Mouse (Mus musculus): Measurements from ENCODE around the gene Dscam.
"Not testable (repeated sequence)": the region's sequence is repeated elsewhere in the genome, so short reads cannot be mapped to it uniquely, and the experiment has no call there.

Gene Dscam

DNA sequence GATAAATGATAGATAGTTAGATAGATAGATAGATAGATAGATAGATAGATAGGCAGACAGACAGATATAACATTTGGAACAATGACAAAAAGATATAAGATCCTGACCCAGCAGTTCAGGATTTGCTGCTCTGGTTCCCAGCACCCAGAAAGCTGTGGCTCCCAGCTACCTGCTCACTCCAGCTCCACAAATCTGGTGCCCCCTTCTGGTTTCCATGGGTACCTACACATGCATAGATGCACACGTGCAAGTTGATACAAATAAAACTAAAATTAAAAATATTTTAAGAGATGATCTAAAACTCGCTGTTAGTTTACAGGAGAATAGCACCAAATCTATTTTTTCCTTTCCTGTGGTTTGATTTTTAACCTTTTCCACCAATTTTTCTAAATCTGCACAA lies 238.8 kb downstream of the Dscam start:
- no peak for DNase-seq

- DNase-seq, result no peak
Observed at GRCm38 (mm10) chr16:96928011-96928410, 242.5 kb downstream of the Dscam start.

DNA sequence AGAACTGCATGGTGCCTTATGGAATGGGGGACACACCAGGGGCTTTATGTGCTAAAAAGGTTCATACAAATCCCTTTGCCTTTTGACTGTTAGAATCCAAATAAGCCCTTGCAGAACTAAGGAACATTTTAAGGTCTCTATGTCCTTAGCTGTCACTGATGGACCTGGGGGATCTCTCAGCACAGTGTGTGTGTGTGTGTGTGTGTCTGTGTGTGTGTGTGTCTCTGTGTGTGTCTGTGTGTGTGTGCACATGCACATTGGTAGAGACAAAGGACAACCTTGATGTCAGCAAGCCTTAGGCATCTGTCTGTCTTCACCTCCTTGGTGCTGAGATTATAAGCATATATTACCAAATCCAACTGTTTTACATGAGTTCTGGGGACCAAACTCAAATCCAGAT lies 243.1 kb downstream of the Dscam start:
- DNase-seq, result no peak

GRCm38 (mm10) chr16:96926977-96927376 lies 243.6 kb downstream of the Dscam start:
- no peak for DNase-seq

DNA sequence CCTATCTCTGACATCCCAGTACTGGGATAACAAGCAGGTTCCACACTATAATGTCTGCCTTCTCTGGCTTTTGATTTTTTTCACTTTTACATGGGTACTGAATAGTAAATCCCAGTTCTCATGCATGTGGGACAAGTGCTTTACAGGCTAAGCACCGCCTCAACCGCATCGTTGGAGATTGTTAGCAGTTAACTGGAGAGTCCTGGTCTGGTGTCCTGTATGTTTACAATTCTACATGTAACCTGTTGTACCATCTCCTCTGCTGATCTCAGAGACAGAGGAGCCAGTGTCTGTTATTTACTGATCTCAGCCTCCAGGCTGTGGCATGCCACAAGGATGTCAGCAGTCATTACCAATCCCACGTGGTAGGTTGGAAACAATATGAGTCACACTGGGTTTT lies 246.6 kb downstream of the Dscam start:
- DNase-seq, result no peak

GRCm38 (mm10) chr16:96914495-96914894 lies 256.1 kb downstream of the Dscam start:
- DNase-seq, result no peak

GRCm38 (mm10) chr16:96912836-96913235 lies 257.7 kb downstream of the Dscam start:
- no peak for DNase-seq

GRCm38 (mm10) chr16:96912103-96912502 lies 258.4 kb downstream of the Dscam start:
- no peak for DNase-seq

- no peak for DNase-seq
Observed at GRCm38 (mm10) chr16:96910405-96911164, 260.0 kb downstream of the Dscam start.

DNA sequence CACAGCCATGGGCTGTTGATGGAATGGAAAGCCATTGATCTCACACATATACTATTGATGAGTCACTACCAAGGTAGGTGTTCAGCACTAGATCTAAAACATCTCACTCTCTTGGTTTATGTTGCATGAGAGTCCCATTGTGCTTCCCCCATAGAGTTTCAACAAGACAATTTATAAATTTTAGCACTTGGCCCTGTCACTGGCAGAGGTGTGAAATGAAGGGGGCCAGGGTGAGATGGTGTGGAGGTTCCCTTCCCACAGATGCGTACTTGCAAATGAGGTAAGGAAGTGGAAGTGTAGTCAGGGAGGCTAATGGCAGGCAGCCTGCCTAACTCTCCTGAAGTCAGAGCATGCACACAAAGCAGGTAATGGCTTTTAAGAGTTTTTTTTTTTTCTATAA lies 262.7 kb downstream of the Dscam start:
- DNase-seq, result no peak

DNA sequence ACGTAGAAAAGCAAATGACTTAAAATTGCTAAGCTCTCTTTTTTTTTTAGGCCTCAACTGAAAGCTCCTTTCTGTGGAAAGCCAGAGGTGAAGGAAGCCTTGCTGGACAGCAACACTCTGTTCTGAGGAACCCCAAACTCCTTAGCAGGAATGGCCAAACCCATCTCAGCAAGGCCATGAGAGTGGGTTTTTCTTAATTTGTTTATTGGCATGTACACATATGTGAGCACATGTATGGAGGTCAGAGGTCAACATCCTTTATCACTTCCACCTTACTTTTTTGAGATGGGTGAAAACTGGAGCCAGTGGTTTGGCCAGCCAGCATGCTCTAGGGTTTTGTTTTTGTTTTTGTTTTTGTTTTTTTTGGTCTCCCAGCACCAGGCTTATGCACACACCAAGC lies 263.5 kb downstream of the Dscam start:
- DNase-seq, result no peak

DNA sequence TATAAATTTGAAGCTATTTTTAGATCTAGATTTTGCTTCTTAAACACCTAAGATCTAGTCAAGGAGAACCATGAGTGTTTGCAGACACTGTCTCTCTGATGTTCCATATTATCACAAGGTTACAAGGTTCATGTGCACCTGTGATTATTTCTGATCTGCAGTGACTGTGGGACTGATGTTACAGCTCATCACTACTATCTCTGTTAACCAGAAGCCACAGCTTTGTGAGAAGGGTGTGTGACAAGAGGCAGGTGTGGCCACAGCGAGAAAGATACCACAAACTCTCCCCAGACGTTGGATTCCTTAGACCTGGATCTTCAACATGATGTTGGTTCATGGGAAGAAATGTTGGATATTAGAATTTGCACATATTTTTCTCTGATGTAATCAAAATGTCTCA lies 263.9 kb downstream of the Dscam start:
- no peak for DNase-seq

GRCm38 (mm10) chr16:96904761-96905160 lies 265.8 kb downstream of the Dscam start:
- DNase-seq, result no peak

DNA sequence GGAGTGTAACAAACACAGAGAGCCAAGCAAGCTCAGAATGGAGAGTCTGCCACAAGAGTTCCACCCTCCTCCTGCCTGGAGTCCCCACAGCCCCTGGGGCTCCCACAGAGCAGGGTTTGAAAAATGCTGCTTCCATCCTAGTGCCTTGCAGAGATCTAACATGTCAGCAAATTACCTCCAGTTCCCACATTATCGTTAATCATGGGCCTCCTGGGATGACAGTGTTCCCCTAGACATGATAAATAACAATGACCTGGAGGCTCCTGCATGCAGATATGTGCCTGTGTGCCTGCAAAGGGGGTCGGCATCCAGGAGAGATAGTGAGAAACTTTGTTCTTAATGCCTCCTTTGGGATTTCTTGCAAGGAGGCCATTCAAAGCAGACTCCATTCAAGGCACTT lies 266.2 kb downstream of the Dscam start:
- DNase-seq, result no peak

DNA sequence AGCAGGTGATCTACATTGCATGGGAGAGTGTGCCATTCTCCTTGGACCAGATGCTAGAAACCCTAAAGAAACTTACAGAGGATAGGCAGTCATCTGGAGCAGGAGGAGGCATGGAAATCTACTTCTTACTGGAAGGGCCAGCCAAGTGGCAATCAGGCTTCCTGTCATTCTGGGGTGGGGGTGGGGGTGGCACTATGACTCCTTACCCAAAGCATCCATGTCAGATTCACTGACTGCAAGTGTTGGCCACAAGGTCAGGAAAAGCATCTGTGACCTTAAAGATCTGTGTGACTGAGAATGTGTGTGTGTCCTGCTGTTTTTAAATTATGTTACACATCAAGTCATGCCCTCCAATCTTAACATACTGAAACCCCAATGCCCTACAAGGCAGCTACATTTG lies 268.0 kb downstream of the Dscam start:
- DNase-seq, result no peak

- DNase-seq, result no peak
Observed at GRCm38 (mm10) chr16:96901234-96902014, 269.1 kb downstream of the Dscam start.

GRCm38 (mm10) chr16:96899329-96899728 lies 271.2 kb downstream of the Dscam start:
- no peak for DNase-seq

- no peak for DNase-seq
Observed at GRCm38 (mm10) chr16:96896510-96897133, 273.9 kb downstream of the Dscam start.

DNA sequence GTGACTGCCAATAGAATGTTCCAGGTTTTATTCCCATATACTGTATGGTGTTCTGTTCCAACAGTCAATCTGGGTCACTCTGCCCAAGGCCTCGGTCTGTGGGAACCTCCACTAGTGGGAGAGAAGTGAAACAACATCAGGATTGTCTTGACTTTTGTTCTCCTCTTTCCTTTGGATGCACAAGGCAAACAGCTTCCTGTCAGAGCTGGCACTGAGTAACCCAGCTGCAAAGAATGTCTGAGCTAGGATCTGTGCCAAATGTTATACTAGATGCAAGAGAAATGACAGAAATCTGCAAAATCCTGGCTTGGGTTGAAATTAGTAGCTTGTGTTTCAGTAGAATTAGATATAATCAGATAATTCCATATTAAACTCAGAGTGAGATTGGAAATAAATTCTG lies 282.5 kb downstream of the Dscam start:
- no peak for DNase-seq

DNA sequence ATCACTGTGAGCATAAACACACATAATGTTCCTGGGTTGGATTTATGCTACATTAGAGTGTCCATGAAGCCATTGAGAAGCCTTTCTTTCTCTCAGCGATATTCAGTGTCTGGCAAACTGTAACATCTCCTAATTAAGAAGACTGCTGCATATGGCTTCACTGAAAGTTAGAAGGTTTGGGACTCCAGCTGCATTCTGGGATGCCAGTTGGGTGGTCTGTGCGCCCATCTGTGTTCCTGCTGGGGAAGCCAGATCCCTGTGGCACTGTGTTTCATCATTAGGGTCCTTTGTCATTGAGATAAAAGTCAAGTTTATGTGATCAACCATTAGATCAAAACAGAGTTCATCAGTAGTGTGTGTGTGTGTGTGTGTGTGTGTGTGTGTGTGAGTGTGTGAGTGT lies 284.7 kb downstream of the Dscam start:
- no peak for DNase-seq

DNA sequence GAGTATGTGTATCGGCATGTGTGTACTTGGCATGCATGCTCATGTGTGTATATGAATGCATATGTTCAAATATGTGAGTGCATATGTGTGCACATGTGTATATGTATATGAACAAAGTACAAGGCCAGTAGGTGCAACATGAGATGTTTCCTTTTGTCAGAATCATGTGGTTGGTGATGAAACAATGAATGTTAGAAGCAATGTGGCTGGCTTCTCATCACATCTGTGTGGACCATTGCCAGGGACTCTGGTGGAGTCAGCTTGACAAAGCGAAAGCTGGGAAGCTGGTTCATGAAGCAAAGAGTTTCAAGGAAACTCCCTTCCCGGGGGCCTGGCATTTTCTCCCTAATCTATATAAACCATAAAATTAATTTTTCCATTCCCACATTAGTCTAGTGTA lies 286.0 kb downstream of the Dscam start:
- DNase-seq, result not testable (repeated sequence)

GRCm38 (mm10) chr16:96877271-96877670 lies 293.3 kb downstream of the Dscam start:
- no peak for DNase-seq

DNA sequence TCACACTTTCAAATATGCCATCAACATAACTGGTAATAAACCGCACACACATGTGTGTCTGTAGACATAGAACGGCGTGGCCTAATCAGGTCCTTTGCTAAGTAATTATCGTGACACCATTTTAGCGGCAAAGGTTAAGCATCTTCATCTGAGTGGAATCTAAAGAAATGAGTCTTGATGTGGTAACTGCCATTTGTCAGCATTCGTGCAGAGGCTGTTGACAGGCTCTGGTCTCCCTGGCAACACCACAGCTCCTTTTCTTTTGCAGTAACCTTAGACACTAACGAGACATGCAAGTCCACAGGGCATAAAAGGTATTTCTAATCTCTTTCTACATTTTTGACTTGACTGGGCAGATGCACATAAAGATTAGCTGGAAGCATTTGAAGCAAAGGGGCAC lies 297.8 kb downstream of the Dscam start:
- DNase-seq, result no peak

GRCm38 (mm10) chr16:96857571-96857970 lies 313.0 kb downstream of the Dscam start:
- no peak for DNase-seq

All from cerebellum, adult 8-10 months (tissue).